Mouse (Mus musculus): ENCODE results near the gene Dusp5.
"Not testable (repeated sequence)": the region's sequence is repeated elsewhere in the genome, so short reads cannot be mapped to it uniquely, and the experiment has no call there.

Gene Dusp5

DNA sequence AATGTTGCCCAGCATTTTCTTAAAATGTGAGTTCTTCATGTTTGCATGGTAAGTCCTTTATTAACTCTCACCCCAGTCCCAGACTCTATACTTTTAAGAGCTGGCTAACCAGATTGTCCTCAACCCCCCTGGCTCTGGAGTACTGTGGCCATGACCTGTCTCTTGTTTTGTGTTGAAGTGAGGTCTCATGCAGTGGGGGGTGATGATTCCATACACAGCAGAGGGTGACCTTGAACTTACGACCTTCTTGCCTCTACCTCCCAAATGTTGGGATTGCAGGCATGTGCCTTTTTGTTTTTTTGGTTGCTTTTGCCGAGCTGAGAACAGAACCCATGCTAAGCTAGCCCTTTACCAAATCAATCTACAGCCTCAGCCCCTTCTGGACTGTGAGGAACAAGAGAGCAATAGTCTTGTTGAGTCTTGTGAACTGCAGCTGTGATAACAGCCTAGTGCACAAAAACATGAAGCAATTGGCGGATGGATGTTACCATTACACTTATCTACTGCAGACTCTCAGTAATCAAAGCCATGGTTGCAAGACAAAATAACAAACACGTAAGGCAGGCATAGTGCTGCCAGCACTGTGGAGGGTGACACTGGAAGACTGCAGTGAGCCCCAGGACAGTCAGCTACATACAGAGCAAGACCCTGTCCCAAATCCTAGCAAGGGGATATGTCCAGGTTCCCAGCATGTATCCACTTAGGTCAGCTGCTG, 46.5 kb downstream of the Dusp5 start:
- no peak for DNase-seq (ENCODE audit: low read depth, low spot score)

DNA sequence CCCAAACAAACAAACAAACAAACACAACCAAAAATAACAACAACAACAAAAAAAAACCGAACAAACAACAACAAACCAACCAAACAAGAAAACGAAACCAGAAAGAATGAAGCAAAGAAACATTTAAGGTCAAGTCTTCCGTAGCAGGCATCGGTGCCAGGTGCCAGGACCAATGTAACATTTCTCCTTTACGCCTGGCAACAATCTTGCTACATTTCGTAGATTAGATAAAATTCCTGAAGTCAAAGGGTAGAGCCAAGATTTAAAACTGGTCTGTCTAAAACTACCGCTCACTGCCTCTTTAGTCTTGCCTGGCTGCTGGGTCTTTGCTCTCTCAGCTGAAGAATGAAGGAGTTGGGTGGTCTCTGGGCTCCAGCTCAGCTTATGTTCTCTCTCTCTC, 47.2 kb downstream of the Dusp5 start:
- no peak for DNase-seq (ENCODE audit: low read depth, low spot score)

DNA sequence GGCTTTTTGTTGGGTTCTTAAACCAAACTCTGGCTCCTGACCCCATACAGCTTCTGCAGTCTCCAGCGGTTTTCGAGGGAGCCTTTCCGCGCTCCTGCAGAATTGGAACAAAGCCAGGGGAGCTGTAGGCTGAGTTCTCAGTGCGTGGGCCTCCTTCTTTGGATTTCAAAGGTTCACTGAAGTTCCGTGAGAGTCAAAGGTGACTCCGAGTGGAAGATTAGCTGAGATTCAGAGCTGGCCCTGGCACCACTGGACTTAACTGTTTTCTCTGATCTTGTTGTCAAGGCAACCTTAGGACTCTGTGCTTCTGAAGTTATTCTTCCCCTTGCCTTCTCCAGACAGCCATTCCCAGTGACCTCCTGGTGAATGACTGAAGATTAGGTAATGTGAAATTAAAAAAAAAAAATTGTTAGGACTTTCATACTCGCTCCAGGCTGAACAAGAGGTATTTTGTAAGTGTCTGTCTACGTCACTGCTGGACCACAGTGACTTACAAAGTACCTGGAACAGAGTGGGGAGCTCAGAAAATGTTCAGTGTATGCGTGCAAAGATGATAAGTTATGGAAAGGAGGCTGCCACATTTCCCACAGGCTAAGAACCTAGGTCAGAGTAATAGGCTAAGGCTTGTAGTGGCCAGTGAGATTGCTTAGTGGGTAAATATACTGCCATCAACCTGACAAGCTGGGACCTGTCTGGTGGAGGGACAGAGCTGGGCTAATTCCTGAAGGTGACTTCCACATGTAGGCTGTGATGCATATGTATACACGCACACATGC, 48.3 kb downstream of the Dusp5 start:
- no peak for DNase-seq (ENCODE audit: low read depth, low spot score)

DNA sequence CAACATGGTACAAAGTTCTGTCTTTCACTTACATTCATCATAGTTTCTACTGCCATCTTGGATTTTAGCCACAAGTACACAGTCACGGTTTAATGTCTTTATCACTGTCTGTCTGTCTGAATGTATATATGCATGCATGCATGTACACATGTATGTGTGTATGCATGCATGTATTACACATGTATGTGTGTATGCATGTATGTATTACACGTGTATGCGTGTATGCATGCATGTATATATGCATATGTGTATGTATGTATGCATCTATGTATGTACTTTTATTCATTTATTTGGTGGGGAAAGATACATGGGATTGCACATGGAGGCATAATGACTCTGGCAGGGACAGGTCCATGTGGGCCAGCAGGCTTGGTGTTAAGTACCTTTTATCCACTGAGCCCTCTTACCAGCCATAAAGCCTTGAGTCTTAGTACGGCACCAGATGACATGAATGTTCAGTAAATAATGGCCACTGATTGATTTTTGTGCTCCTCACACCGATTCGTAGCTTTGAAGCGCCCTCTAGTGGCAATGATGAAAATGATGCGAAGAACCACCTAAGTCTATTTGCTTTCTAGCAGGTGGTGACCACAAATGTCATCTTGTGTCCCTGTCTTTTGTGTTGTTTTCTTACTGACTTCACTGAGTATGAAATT, 49.8 kb downstream of the Dusp5 start:
- DNase-seq (ENCODE audit: low read depth, low spot score): peak; percentile 90

DNA sequence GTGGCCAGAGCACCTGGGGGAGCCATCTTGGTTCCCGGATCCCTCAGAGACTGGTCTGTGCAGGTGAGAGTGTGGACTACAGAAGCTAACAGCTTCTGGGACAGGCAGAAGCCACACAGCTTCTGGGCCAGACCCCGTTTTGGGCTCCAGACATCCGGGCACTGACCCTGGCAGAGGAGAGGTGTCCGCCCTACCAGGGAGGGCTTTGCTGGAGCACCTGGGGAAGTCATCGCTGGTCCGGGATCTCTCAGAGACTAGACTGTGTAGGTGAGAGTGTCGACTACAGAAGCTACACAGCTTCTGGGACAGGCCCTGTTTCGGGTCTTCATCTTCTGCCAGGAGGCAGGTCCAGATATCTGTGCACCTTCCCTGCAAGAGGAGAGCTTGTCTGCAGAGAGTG, 51.4 kb downstream of the Dusp5 start:
- DNase-seq (ENCODE audit: low read depth, low spot score): not testable (repeated sequence)

DNA sequence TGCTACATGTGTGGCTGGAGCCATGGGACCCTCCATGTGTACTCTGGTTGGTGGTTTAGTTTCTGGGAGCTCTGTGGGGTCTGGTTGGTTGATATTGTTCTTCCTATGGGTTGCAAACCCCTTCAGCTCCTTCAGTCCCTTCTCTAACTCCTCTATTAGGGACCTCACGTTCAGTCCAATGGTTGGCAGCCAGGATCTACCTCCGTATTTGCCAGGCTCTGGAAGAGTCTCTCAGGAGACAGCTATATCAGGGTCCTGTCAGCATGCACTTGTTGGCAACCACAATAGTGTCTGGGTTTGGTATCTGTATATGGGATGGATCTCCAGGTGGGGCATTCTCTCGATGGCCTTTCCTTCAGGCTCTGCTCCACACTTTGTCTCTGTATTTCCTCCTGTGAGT, 58.8 kb downstream of the Dusp5 start:
- not testable (repeated sequence) for DNase-seq (ENCODE audit: low read depth, low spot score)

DNA sequence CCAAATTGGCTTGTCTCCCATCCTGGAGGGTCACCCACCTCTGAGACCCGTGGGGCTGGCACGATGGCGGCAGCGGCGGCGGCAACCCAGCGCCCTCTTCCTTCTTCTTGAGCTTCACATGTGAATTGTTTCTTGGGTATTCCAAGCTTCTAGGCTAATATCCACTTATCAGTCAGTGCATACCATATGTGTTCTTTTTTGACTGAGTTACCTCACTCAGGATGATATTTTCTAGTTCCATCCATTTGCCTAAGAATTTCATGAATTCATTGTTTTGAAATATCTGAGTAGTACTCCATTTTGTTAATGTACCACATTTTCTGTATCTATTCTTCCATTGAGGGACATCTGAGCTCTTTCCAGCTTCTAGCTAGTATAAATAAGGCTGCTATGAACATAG, 60.1 kb downstream of the Dusp5 start, which contains the start of gene Nutf2-ps1:
Nutf2-ps1 (minus strand) TSS at position 101 of the 400 bp plus-strand sequence.
- not testable (repeated sequence) for DNase-seq (ENCODE audit: low read depth, low spot score)

Measured in CD4-positive, CD25-positive, alpha-beta regulatory T cell, adult 2 months (primary cell).